Mouse (Mus musculus): ENCODE measurements around the gene Fancl.

DNA sequence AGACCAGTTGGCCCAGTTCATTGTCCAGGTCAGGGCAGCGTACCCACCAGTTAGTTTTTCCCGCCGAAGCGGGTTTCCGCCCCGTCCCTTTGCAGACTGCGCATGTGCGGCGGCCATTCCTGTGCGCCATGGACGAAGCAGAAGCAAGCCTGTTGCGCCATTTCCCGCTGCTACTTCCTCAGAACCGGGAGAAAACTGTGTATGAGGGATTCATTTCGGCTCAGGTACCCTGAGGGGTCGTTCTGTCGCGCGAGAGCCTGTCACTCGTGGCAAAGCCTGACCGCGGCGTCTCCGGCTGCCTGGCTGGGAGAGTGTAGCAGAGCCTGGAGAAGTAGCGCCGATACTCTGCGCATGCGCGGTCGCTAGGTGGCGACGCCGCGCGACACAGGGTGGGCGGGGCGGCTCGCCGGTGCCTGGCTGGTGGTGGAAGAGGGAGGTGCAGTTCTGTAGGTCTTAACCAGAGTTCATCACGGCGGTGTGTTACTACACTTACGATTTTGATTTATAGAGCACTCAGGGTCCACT lies 1.2 kb downstream of the Fancl start:
- TF ChIP-seq HCFC1 (IDR thresholded peaks at IDR 0.05; ENCODE audit: low read depth, low read length) = peak; percentile 73
- peak; percentile 64 for TF ChIP-seq SIN3A (IDR thresholded peaks at IDR 0.05; ENCODE audit: low read length)
